Mouse (Mus musculus) right cerebral cortex, postnatal 4 days (tissue): Measurements from ENCODE around the gene Rbm38.

Source experiments
- DNase-seq: peaks from one replicate; pipeline ENCODE4 v3.0.0-alpha.2; 2022

Rbm38 gene

GRCm38 (mm10) chr2:173017940-173018339 is 2.4 kb upstream of the Rbm38 start:
- DNase-seq, result no peak

DNA sequence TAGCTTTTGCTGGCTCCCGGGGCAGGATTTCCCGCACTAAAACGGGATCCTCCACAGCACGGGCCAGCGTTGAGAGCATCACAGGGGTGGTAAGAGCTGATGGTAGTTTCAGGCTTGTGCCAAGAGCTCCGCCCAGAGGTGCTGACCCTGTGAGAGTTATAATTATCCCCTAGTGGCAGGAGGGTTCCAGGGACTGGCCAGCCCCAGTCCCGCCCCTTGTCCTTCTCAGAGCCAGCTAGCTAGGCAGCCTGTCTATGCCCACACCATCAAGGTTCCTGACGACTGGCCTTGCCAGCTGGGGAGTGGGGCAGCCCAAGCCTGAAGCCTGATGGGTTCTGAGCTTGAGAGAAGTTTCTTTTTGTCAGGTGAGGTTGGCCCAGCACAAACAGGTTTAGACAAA is 1.7 kb upstream of the Rbm38 start:
- no peak for DNase-seq

DNA sequence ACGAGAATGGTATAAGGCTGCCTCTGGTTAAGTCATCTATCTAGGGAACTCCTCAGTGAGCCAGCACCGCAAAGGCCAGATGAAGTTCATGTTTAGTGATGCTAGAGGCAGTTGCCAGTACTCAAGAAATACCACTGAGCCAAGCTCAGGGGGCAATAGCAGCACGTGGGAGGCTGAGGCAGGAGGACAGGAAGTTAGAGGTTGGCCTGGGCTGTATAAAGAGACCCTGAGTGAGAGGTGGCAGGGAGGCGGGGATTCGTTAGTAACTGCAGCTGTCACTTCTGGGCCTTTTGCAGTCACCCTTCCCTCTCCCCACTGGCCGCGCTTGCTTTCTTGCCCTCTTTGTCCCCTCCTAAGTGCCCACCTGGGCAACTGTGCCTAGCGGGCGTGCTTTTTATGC is 976 bp upstream of the Rbm38 start:
- DNase-seq, result no peak

DNA sequence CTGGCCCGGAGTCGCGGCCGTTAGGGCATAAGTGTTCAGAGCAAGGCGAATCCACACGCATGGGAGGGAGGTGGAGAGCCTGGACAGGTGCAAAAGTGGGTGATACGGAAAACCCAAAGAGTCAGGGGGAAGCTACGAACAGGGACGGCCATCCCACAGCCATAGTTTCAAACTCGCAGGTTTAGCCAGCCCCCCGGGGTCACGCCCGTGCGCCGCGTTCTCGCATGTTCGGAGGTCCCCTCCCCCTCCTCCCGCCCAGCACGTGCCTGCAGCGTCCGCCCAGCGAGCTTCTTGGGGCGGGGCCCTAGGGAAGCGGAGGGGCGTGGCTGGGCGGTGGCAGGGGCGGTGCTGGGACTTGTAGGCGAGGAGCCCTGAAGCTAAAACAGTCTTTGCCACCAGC is 508 bp upstream of the Rbm38 start:
- peak; percentile 78 for DNase-seq

GRCm38 (mm10) chr2:173021633-173022055 is 1.3 kb downstream of the Rbm38 start:
- peak; percentile 95 for DNase-seq

DNA sequence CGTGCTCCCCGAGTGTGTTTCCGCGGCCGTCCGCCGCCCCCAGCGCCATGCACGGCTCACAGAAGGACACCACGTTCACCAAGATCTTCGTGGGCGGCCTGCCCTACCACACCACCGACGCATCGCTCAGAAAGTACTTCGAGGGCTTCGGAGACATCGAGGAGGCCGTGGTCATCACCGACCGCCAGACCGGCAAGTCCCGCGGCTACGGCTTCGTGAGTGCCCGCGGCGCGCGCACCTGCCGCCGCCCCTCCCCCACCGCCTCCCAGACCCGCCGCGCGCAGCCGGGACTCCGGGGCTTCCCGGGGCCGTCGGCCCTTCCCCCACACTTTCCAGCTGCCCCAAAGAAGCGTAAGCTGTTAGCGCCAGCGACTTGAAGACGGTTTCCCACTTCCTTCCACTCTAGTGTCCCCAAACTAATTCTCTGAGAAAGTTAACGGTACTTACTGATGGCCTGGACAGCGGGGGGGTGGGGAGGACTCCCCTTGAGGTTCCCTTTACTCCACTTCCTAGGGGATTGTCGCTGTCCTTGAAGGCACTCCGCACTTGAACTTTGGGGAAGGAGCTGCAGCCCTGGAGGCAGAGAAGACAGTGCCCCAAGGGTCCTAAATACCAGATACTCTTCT is 1.9 kb downstream of the Rbm38 start:
- peak; percentile 66 for DNase-seq

DNA sequence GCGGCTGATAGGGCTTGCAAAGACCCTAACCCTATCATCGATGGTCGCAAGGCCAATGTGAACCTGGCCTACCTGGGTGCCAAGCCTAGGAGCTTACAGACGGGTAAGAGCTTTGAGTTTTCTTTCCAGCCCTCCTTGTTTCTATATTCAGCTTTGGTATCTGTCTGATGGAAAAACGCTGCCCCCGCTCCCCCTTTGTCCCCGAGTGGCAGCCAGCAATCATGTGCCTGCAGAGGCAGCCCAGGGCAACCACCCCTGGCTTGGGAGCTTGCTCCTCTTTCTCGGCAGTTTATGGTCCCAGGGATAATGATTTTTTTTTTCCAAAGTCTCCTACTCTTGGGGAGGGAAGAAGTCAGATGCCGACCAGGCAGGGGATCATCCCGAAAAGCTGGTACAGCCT is 2.5 kb downstream of the Rbm38 start:
- DNase-seq, result no peak

- DNase-seq, result no peak
These were observed 3.1 kb downstream of the Rbm38 start for GRCm38 (mm10) chr2:173023371-173023851.

- DNase-seq, result no peak
These were observed 3.7 kb downstream of the Rbm38 start for GRCm38 (mm10) chr2:173023966-173024365.

DNA sequence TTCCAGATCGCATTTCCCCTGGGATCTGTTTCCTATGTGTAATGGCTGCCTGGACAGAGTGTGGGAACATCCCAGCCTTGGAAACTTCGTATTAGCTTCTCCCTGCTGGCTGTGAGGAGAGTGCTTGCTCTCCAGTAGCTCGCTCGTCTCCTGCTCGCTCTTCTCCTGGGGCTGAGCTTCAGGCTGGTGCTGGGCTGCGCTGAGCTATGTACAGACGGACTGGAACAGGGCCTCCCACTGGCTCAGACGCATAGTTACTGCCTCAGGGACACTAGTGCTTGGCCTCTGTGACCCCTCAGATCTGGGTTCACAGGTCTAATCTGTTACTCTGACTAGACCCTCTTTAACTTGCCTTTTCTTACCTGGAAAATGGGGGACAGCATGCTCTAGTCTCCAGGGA is 4.1 kb downstream of the Rbm38 start:
- DNase-seq, result no peak

DNA sequence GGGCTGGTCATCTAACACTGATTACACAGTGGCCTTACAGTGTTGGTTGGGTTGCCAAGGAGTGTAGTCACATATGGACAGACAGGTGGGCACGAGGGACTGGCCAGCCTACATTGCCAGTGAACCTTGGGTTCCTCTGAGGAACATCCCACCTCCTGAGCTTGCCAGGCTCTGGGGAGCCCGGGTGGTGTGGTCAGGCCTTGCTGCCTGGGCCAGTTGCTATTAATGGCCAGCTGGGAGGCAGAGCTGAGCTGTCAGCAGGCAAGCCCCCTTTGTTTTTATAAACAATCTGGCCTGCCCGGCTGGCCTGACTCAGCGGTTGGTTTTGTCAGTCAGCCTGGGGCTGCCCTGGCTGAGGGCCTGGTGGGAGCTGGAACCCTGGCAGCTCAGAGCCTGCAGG is 4.6 kb downstream of the Rbm38 start:
- DNase-seq, result no peak

DNA sequence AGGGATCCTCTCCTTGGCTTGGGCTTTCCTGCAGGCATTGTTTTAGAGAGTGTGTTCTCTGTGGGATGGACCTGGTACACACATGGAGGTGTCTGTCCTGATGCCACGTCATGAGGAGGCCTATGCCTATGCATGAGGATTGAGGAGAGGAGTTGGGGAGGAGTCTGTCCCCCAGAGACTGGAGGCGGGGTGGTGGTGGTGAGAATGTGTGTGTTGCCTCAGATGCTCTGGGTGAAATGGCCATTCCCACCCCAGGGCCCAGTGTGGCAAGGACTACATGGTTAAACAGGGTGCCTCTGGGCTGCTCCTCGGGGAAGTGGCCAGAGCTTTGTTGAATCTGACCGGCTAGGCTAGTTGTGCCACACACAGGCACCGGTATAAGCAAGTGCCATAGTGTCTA is 6.0 kb downstream of the Rbm38 start:
- no peak for DNase-seq

DNA sequence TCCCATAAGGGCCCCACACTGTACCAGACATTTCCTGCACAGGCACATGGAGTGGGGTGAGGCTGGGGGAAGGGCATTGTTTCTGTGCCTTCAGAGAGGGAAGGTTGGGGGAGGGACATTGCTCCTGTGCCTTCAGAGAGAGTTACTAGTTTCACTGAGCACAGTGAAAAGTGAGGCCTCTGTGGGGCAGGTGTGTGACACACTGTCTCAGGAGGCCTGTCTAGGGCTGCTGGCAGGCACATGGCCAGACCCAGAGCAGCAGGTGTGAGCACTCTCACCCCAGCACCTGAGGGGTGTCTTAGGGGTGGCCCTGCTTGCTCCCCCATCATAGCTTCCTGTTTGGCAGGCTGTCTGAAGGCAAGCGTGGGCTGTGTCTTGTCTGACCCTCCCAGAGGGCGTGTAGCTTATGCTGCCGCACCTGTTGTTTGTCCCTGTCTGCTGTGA is 6.4 kb downstream of the Rbm38 start:
- no peak for DNase-seq

DNA sequence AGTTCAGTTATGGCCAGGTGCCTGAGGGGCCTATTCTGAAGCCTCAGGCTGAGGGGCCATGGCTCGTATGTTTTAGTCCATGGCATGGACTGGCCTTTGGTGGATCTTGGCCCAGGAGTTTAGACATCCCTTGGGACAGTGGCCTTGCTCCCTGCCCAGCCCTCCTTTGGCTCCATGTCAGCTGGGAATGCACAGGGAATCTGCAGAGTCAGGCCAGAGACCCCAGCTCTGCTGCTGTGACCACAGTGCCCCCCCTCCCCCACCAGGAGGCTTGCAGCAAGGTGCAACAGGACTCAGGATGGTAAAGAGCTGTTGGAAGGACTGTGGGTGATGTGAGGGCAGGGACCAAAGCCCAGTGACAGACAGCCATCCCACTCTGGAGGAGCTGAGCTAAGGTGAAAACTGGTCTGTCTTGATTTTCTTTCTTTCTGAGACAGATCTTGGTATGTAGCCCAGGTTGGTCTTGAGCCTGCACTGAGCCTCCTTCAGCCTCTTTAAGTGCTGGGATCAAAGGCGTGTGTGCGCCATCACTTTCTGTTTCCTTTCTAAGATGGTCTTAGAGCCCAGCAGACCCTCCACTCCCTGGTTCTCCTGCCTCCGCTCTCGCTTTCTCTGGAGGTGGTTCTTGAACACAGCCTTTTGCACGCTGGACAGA is 7.0 kb downstream of the Rbm38 start:
- no peak for DNase-seq

- no peak for DNase-seq
These were observed 7.7 kb downstream of the Rbm38 start for GRCm38 (mm10) chr2:173027824-173028495.

- DNase-seq, result no peak
These were observed 8.3 kb downstream of the Rbm38 start for GRCm38 (mm10) chr2:173028508-173029031.

DNA sequence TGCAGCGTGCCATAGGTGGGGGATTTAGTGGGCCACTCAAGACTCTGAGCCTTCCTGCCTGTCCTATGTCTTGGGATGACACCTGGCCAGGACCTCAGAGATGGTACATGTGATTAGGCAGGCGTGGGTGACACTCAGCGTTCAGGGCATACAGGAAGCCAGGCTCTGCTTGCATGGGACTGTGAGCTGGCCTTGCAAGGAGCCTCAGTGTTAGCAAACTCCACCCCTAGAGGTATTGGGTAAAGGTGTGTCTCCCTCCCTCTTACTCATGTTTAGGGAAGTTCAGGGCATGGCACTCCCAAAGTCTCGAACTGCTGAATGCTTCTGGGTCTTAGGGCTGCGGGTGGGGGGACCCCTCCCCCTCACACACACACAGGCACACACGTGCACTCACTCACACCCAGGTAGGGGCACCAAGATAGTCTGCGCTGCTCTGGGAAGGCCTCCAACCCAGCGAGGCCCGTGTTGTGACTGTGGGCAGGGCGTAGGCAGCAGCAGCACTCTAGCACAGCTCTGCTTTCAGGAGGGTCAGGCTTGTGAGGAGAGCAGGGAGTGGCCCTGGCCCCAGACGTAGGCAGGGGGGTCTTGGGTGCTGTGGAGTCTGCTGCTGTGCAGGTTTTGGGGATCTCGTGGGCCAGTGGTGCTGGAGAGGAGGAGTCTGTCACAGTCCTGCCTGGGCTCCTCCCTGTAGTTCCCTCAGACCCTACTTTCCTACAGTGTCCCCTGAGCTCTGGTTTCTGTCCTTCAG is 10.5 kb downstream of the Rbm38 start:
- no peak for DNase-seq

GRCm38 (mm10) chr2:173033531-173033930 is 13.2 kb downstream of the Rbm38 start:
- no peak for DNase-seq

DNA sequence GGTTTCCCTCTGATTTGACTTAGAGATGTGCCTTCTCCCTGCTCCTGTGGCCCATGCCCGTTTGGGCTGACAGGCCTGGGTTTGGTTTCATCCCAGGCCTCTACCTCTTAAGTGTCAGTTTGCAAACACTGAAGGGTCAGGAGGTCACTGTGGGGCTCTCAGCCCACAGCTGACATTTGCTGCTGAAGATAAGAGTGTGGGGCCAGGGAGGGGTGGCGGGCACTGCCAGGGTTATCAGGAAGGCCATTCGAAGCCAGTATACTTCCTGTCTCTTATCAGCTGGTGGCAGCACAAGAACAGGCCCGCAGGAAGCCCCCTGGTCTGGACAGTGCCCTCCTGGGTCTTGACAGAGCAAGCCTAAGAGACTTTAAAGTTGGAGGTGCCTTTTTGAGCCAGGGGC is 14.7 kb downstream of the Rbm38 start:
- no peak for DNase-seq

GRCm38 (mm10) chr2:173035653-173036052 is 15.4 kb downstream of the Rbm38 start:
- DNase-seq, result no peak

DNA sequence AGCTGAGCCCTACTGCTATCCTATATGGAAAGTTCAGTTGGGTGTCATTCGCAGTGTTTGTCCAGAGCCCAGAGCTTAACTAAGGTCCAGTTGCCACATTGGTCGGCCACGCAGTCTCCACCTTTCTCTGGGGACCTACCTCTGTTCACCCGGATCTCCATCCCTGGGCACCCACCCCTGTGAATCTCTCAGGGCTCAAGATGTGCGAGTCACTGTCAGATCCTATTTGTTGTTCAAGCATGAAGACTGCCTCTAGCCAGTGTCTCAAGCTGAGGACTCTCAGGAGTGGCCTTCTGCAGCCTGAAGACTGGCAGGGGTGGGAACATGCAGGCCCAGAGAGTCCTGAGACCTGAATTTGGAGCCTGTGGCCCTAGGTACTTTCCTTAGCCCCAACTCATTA is 15.8 kb downstream of the Rbm38 start:
- no peak for DNase-seq

- no peak for DNase-seq
These were observed 16.3 kb downstream of the Rbm38 start for GRCm38 (mm10) chr2:173036611-173037010.

DNA sequence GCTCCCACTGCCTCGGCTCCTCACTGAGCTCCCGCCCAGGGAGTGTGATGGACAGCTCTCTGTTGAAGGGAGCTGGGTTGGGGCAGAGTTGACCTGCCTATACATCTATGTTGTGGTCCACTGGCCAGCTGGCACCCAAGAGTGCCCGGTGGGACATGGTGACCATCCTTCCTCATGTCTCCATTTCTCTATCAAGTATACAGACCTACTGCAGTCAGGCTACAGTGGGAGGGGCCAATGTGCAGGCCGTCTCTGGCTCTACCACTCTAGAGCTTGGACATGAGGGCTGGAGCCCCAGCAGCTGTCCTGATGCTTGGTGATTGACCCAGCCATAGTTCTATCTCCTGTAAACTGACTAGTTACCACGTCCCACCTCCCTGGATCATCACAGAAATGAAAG is 17.0 kb downstream of the Rbm38 start:
- no peak for DNase-seq
